Mouse (Mus musculus) kidney, adult 8-10 months (tissue): ENCODE measurements around the gene Grin2b.
"Not testable (repeated sequence)": the region's sequence is repeated elsewhere in the genome, so short reads cannot be mapped to it uniquely, and the experiment has no call there.

Experiments used
- DNase-seq, 2 experiments: peaks; one replicate each; pipeline ENCODE4 v3.0.0; 2022

Grin2b gene

GRCm38 (mm10) chr6:135882611-135883010 is 290.7 kb downstream of the Grin2b start:
- no peak for DNase-seq

DNA sequence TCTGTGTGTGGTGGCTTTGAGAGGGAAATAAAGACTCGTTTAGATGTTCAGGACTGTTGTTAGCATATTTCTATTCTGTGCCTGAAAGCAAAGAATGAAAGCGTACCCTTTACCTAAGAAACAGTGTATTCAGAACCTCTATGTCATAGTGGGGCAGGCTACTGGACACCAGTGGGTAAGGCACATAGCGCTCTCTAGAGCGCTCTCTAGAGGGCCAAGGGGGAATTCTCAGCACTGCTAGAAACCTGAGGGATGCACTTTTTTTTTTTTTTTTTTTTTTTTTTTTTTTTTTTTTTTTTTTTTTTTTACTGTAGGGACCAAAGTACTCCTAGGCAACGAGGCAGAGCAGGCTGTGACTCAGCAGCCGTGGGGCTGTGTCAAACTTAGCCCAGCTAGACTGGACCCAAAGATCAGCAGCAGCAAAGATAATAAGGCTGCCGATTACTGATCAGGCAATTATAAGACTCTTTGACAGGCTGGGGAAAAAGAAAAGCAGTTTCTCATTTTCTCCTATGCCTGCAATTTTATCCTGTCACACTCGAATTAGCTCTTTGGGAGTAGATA is 297.1 kb downstream of the Grin2b start:
- peak in 1 of 2 experiments; percentile 9 for DNase-seq

GRCm38 (mm10) chr6:135874626-135875025 is 298.7 kb downstream of the Grin2b start:
- DNase-seq = no peak

DNA sequence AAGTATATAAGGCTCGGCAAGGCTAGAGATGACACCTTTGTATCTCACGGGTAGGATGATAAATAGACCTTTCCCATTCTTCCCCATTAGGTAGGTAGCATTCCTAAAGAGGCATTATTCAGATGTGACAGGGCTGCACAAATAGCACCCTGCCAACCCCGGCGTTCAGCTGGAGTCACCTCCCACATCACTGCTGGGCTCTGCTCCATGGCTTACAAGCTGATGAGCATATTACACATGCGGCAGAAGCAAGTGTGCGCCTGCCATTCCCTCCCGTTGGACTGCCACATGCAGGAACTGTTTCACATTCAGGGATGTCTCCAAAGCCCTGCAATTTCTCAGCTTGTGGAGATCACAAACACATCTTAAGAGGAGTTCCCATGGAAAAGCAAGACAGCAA is 307.5 kb downstream of the Grin2b start:
- no peak for DNase-seq

DNA sequence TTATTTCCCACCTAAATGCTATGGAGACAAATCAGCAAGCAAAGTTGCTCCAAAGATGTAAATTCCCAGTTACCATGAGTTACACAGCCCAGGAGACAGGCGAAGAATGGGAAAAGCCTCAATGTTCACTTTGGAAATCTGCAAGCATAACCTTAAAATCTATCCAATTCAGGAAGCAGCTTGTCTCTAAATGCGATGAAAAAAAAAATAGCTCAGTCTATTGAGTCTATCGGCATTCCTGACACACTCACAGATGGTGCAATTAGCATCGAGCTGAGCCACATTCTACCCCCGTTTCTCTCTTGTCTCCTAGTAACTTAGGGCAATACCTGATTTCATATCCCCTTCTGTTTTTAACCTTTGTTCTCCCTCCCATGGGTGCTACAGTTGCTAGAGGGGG is 309.3 kb downstream of the Grin2b start:
- no peak for DNase-seq

- DNase-seq = no peak
Measured at GRCm38 (mm10) chr6:135859502-135859901, 313.8 kb downstream of the Grin2b start.

GRCm38 (mm10) chr6:135854173-135854591 is 319.1 kb downstream of the Grin2b start:
- peak; percentile 53 to 65 for DNase-seq

DNA sequence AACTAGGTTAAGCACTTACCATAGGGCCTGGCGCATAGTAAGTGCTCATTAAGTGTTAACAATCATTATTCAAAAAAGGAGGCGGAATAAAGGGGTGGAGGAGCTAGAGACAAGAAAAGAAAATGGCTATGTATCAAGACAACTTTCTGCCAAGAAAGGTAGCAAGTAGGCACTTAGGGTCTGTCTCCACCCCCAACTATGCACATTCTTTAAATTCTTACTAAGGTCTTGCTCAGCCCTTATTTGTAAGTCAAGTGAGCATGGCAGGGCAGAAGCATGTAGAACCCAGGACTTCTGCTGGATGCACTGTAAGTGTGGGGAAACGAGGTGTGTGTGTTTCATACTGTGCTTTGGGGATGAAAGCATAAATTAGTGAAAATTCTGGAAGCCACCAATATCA is 329.6 kb downstream of the Grin2b start:
- no peak for DNase-seq

DNA sequence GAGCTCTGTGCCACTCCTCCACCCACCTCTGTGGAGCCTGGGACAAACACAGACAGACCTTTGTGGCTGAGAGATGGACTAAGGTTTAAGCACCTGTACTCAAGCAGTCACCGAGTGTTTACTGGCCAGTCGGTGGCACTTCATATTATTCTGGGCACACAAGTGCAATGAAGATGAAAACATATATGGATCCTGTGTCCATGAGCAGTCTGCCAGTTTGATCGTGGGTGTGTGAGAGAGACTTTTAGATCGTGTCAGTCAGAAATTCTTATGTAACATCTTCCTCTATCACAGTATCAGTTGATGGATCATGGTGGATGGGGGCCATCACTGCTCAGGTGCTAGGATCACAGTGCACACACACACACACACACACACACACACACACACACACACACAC is 337.0 kb downstream of the Grin2b start:
- DNase-seq = no peak

- no peak for DNase-seq
Measured at GRCm38 (mm10) chr6:135833542-135833941, 339.8 kb downstream of the Grin2b start.

- DNase-seq = no peak
Measured at GRCm38 (mm10) chr6:135832041-135832440, 341.3 kb downstream of the Grin2b start.

DNA sequence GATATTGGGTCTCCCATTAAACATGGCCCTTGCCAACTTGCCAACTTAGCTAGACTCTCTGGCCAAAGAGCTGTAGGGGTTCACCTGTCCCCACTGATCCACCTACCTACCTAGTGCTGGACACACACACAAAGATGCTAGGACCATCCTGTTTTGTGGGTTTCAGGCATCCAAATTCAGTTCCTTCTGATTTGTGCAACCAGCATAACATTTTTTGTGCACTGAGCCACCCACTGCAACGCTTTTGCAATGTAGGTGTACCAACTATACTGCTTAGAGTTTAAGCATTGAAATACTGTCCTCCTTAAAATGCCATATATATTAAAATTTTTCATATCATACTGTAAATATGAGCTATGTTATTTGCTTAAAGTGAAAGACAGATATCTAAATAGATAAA is 342.3 kb downstream of the Grin2b start:
- no peak for DNase-seq

- no peak for DNase-seq
Measured at GRCm38 (mm10) chr6:135829458-135829857, 343.9 kb downstream of the Grin2b start.

DNA sequence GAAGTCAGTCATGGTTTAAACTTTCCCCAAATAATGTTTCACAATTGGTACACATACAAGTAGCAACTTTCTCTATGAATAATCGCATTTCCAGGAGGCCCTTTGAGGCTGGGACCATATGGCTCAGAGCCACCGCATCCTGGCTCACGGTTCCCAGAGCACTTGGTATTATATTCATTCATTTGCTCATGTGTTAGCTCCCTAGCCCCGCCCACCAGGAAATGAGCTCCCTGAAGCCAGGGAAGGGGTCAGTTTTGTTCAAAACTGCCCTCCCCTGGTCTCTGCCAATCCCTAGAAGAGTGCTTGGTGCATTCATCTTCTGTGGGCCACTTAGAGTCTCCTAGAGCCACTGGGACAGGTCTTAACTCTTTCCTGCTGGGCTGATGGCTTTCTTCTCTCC is 344.3 kb downstream of the Grin2b start:
- DNase-seq = no peak

- peak; percentile 27 to 63 for DNase-seq
Measured at GRCm38 (mm10) chr6:135827942-135828341, 345.4 kb downstream of the Grin2b start.

DNA sequence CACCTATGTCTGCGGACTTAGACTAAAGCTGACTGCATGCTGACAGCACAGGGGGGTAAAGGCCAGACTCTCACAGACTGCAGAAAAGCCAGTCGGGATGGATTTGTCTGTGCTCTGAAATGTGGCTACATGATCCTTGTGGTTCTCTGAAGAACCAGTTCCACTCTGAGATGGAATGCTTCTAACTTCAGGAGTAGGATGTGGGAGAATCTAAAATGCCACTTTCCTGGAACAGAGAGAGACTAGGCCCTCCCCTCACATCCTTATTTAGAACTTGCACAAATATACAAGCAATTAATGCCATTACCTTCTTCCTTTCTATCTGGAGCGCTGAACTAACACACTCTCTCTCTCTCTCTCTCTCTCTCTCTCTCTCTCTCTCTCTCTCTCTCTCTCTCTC is 346.0 kb downstream of the Grin2b start:
- DNase-seq = no peak

DNA sequence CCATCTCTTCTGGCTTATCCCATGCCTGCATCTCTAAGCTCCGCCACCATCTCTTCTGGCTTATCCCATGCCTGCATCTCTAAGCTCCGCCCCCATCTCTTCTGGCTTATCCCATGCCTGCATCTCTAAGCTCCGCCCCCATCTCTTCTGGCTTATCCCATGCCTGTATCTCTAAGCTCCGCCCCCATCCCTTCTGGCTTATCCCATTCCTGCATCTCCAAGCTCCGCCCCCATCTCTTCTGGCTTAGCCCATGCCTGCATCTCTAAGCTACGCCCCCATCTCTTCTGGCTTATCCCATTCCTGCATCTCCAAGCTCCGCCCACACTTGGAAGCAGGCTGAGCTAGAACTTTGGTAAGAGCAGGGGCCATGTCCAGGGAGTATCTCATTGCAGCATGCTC is 346.5 kb downstream of the Grin2b start:
- DNase-seq = not testable (repeated sequence)

DNA sequence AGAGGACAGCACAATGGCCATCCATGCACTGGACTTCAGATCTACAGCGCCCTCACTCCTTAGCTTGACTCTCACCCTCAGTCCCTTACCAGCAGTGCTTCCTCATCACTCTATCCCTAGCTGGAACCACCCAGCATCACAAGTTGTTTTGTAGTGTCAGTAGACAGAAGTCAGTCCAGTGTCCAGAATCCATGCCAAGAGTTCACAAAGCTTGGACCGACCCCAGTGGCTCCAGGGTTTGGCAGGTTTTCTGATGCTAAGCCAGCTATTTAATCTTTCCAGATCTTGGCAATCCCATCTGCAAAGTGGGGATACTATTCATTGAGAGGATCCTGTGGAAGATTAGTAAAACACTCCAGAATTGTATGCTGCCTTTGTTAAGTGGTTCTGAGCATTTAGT is 355.9 kb downstream of the Grin2b start:
- peak; percentile 61 to 75 for DNase-seq

- no peak for DNase-seq
Measured at GRCm38 (mm10) chr6:135813755-135814154, 359.6 kb downstream of the Grin2b start.

DNA sequence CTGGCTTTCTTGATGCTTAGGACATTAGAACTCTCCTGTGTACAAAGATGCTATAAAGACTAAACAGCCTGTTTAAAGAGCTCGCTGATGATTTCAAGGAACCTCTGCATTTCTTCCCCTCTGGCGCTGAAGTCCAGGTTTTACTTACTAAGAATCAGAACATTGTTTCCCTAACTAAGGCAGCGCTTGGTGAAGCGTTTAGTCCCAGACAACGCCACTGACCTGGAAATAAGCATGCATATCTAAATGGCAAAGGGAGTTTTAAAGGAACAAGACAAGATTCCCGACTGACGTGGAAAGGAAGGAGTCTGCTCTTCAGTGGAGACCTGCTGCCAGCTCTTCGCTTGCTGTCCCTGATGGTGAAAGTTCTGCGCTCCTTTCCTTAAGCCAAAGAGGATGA is 367.9 kb downstream of the Grin2b start:
- DNase-seq = peak in 1 of 2 experiments; percentile 5

GRCm38 (mm10) chr6:135799949-135800348 is 373.4 kb downstream of the Grin2b start:
- no peak for DNase-seq

- DNase-seq = no peak
Measured at GRCm38 (mm10) chr6:135798202-135798992, 374.9 kb downstream of the Grin2b start.

DNA sequence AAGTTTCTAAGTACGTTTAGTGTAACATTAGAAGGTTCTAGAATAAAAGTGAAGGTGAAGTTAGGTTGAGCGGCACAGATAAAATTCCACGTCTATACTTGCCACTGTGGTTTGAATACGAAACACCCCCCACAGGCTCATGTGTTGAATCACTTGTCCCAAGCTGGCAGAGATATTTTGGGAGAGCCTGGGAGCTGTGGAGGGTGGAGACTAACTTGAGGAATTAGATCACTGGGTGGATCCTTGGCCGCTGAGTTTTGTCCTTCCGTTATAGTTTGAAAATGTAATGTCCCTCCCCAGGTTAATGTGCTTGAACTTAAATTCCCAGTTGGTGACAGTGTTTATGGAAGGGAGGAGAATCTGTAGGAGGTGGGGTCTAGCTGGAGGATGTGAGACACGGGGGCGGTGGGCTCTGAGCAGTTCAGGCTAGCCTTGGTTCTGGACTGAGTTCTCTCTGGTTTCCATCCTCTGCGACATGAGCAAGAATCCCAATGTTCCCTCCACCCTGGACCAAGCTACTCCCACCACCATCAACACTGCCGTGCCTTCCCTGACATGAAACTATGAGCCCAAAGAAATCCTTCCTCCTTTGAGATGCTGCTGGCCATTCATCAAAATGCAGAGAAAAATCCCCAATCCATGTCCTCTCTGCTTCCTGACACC is 375.8 kb downstream of the Grin2b start:
- DNase-seq = no peak

GRCm38 (mm10) chr6:135796911-135797310 is 376.4 kb downstream of the Grin2b start:
- DNase-seq = no peak
